Mouse (Mus musculus): ENCODE measurements around the gene Napsa. TPM values are rescaled to one million over a fixed set of nuclear protein-coding genes. Genes with fewer than 3 reads are reported as not detected.
A peak's percentile ranks its signal among the peaks of the same experiment; 100 is the strongest.

Gene Napsa
- polyA plus RNA-seq, 1 experiment from 2014 or later = 0.88 TPM

- H3K4me2 ChIP-seq (ENCODE audit: low read depth, low read length) = no peak overlapping the region; the same call in 1 of the 2 replicates
- ATAC-seq (replicated peaks; ENCODE audit: insufficient number of reproducible peaks, low FRiP score, low TSS enrichment, low read depth) = 0 out of 2 replicates have a peak, but pooled peaks have one; percentile 17
- H3K36me3 ChIP-seq (replicated peaks; ENCODE audit: control insufficient read depth, insufficient read depth, low read depth, low read length) = no peaks in the 10 kb centered on the region; the same call in 1 of the 2 replicates
- no peaks in the 10 kb centered on the region for H3K27me3 ChIP-seq (ENCODE audit: control insufficient read depth, insufficient read depth, low read length)
- H3K27ac ChIP-seq (replicated peaks; ENCODE audit: low read depth, low read length) = no peak overlapping the region
- no peak for DNase-seq (ENCODE audit: low spot score)
- peak overlapping the region; percentile 90 for H3K4me3 ChIP-seq (ENCODE audit: low read depth, low read length)
- no peaks in the 10 kb centered on the region for H3K9me3 ChIP-seq (replicated peaks; ENCODE audit: control insufficient read depth, low read length)
- WGBS = 82% methylated on average over 31 of the region's 31 CpGs
- no peak overlapping the region for H3K9ac ChIP-seq (replicated peaks; ENCODE audit: low read length)
- H3K4me1 ChIP-seq (ENCODE audit: control insufficient read depth, insufficient read depth, low read length) = peaks cover 4% of the 10 kb centered on the region; the same call in 1 of the 2 replicates
These were observed 19.9 kb upstream of the Napsa start for GRCm38 (mm10) chr7:44552141-44552908.

- Histone ChIP-seq H3K4me1 (ENCODE audit: control insufficient read depth, insufficient read depth, low read length) (no peaks in the 10 kb centered on the region), H3K9ac (replicated peaks; ENCODE audit: low read length) (peak overlapping the region; percentile 62), H3K4me2 (ENCODE audit: low read depth, low read length) (peak overlapping the region; percentile 69), H3K4me3 (ENCODE audit: low read depth, low read length) (peak overlapping the region; percentile 90), H3K9me3 (replicated peaks; ENCODE audit: control insufficient read depth, low read length) (no peaks in the 10 kb centered on the region), H3K27ac (replicated peaks; ENCODE audit: low read depth, low read length) (peak overlapping the region; percentile 84), H3K36me3 (replicated peaks; ENCODE audit: control insufficient read depth, insufficient read depth, low read depth, low read length) (no peaks in the 10 kb centered on the region; the same call in 1 of the 2 replicates), H3K27me3 (ENCODE audit: control insufficient read depth, insufficient read depth, low read length) (no peaks in the 10 kb centered on the region)
- ATAC-seq (replicated peaks; ENCODE audit: insufficient number of reproducible peaks, low FRiP score, low TSS enrichment, low read depth) (peak; percentile 57), DNase-seq (ENCODE audit: low spot score) (peak; percentile 92)
- WGBS = under 1% methylated on average over 32 of the region's 32 CpGs
These were observed 18.9 kb upstream of the Napsa start for GRCm38 (mm10) chr7:44553196-44553764.

- peak within 1 kb of the TSS; percentile 69 for H3K4me2 ChIP-seq (ENCODE audit: low read depth, low read length)
- ATAC-seq (replicated peaks; ENCODE audit: insufficient number of reproducible peaks, low FRiP score, low TSS enrichment, low read depth) = peak; percentile 26; the same call in 1 of the 2 replicates
- 1% methylated on average over 22 of the region's 22 CpGs for WGBS
These were observed 18.4 kb upstream of the Napsa start, which contains the start of gene Nr1h2 for GRCm38 (mm10) chr7:44553826-44554225. Gene Nr1h2 (minus strand): TSS chr7:44553951.

GRCm38 (mm10) chr7:44557629-44558028 is 14.6 kb upstream of the Napsa start:
- Histone ChIP-seq H3K4me1 (ENCODE audit: control insufficient read depth, insufficient read depth, low read length) (no peaks in the 10 kb centered on the region), H3K27me3 (ENCODE audit: control insufficient read depth, insufficient read depth, low read length) (no peaks in the 10 kb centered on the region), H3K9ac (replicated peaks; ENCODE audit: low read length) (no peak overlapping the region), H3K27ac (replicated peaks; ENCODE audit: low read depth, low read length) (no peak overlapping the region), H3K36me3 (replicated peaks; ENCODE audit: control insufficient read depth, insufficient read depth, low read depth, low read length) (no peaks in the 10 kb centered on the region), H3K4me3 (ENCODE audit: low read depth, low read length) (no peak overlapping the region), H3K4me2 (ENCODE audit: low read depth, low read length) (no peak overlapping the region), H3K9me3 (replicated peaks; ENCODE audit: control insufficient read depth, low read length) (no peaks in the 10 kb centered on the region)
- DNase-seq (ENCODE audit: low spot score) (no peak), ATAC-seq (replicated peaks; ENCODE audit: insufficient number of reproducible peaks, low FRiP score, low TSS enrichment, low read depth) (no peak)
- WGBS = 70% methylated on average over 2 of the region's 2 CpGs

More at GRCm38 (mm10) chr7:44553826-44554225, 18.4 kb upstream of the Napsa start, which contains the start of gene Nr1h2:
- peak within 1 kb of the TSS; percentile 90 for H3K4me3 ChIP-seq (ENCODE audit: low read depth, low read length)
- no peaks in the 10 kb centered on the region for H3K9me3 ChIP-seq (replicated peaks; ENCODE audit: control insufficient read depth, low read length)
- peak within 1 kb of the TSS; percentile 62 for H3K9ac ChIP-seq (replicated peaks; ENCODE audit: low read length)
- H3K27me3 ChIP-seq (ENCODE audit: control insufficient read depth, insufficient read depth, low read length) = no peaks in the 10 kb centered on the region
- peak within 1 kb of the TSS; percentile 84 for H3K27ac ChIP-seq (replicated peaks; ENCODE audit: low read depth, low read length)
- no peaks in the 10 kb centered on the region for H3K4me1 ChIP-seq (ENCODE audit: control insufficient read depth, insufficient read depth, low read length)
- no peaks in the 10 kb centered on the region; the same call in 1 of the 2 replicates for H3K36me3 ChIP-seq (replicated peaks; ENCODE audit: control insufficient read depth, insufficient read depth, low read depth, low read length)
- peak; percentile 98 for DNase-seq (ENCODE audit: low spot score)

- Histone ChIP-seq H3K9ac (replicated peaks; ENCODE audit: low read length) (no peak overlapping the region; the same call in 1 of the 2 replicates), H3K4me3 (ENCODE audit: low read depth, low read length) (no peak overlapping the region), H3K27ac (replicated peaks; ENCODE audit: low read depth, low read length) (no peak overlapping the region), H3K4me1 (ENCODE audit: control insufficient read depth, insufficient read depth, low read length) (no peaks in the 10 kb centered on the region), H3K36me3 (replicated peaks; ENCODE audit: control insufficient read depth, insufficient read depth, low read depth, low read length) (no peaks in the 10 kb centered on the region), H3K9me3 (replicated peaks; ENCODE audit: control insufficient read depth, low read length) (no peaks in the 10 kb centered on the region), H3K4me2 (ENCODE audit: low read depth, low read length) (no peak overlapping the region; the same call in 1 of the 2 replicates), H3K27me3 (ENCODE audit: control insufficient read depth, insufficient read depth, low read length) (no peaks in the 10 kb centered on the region)
- 53% methylated on average over 18 of the region's 18 CpGs for WGBS
- DNase-seq (ENCODE audit: low spot score) = peak; percentile 91
- ATAC-seq (replicated peaks; ENCODE audit: insufficient number of reproducible peaks, low FRiP score, low TSS enrichment, low read depth) = peak; percentile 65; the same call in 1 of the 2 replicates
These were observed 11.5 kb upstream of the Napsa start for GRCm38 (mm10) chr7:44560435-44561400.

- Histone ChIP-seq H3K9me3 (replicated peaks; ENCODE audit: control insufficient read depth, low read length) (no peaks in the 10 kb centered on the region), H3K36me3 (replicated peaks; ENCODE audit: control insufficient read depth, insufficient read depth, low read depth, low read length) (no peaks in the 10 kb centered on the region), H3K4me2 (ENCODE audit: low read depth, low read length) (no peak overlapping the region), H3K27me3 (ENCODE audit: control insufficient read depth, insufficient read depth, low read length) (no peaks in the 10 kb centered on the region), H3K27ac (replicated peaks; ENCODE audit: low read depth, low read length) (no peak overlapping the region), H3K4me3 (ENCODE audit: low read depth, low read length) (no peak overlapping the region), H3K4me1 (ENCODE audit: control insufficient read depth, insufficient read depth, low read length) (no peaks in the 10 kb centered on the region), H3K9ac (replicated peaks; ENCODE audit: low read length) (no peak overlapping the region)
- ATAC-seq (replicated peaks; ENCODE audit: insufficient number of reproducible peaks, low FRiP score, low TSS enrichment, low read depth) (no peak), DNase-seq (ENCODE audit: low spot score) (no peak)
- WGBS = 47% methylated on average over 8 of the region's 8 CpGs
These were observed 8.9 kb upstream of the Napsa start for GRCm38 (mm10) chr7:44563284-44563683.

GRCm38 (mm10) chr7:44564486-44564885 is 7.7 kb upstream of the Napsa start:
- Histone ChIP-seq H3K9me3 (replicated peaks; ENCODE audit: control insufficient read depth, low read length) (no peaks in the 10 kb centered on the region), H3K36me3 (replicated peaks; ENCODE audit: control insufficient read depth, insufficient read depth, low read depth, low read length) (no peaks in the 10 kb centered on the region), H3K4me3 (ENCODE audit: low read depth, low read length) (no peak overlapping the region), H3K27me3 (ENCODE audit: control insufficient read depth, insufficient read depth, low read length) (no peaks in the 10 kb centered on the region), H3K9ac (replicated peaks; ENCODE audit: low read length) (no peak overlapping the region), H3K27ac (replicated peaks; ENCODE audit: low read depth, low read length) (no peak overlapping the region), H3K4me1 (ENCODE audit: control insufficient read depth, insufficient read depth, low read length) (no peaks in the 10 kb centered on the region), H3K4me2 (ENCODE audit: low read depth, low read length) (no peak overlapping the region)
- ATAC-seq (replicated peaks; ENCODE audit: insufficient number of reproducible peaks, low FRiP score, low TSS enrichment, low read depth) (no peak), DNase-seq (ENCODE audit: low spot score) (no peak)
- 84% methylated on average over 10 of the region's 10 CpGs for WGBS
